ENCODE assay signal across 9 mouse cellular contexts in genomic region chr10:106468956-106469721, GRCm38 (mm10). TPM values are rescaled to one million over a fixed set of nuclear protein-coding genes. Genes with fewer than 3 reads are reported as not detected.
DNase-seq lines count a peak whose midpoint lies in the region; ATAC-seq lines count a peak whose summit lies in the region.
"Had no signal": no experiment of that assay in that cellular context is flagged by ENCODE, and none has a peak within 500 bp of the region (broad histone marks: within the 10 kb centered on the region; RNA-seq: fewer than 3 reads in every experiment).

No protein-coding gene starts in this region.

- DNase-seq in brain, embryonic 18.5 days (ENCODE audit: low read depth, low spot score) = peak; percentile 86
- peak; percentile 41 for DNase-seq in embryo, embryonic 10.5 days (ENCODE audit: low spot score)
- DNase-seq in heart, adult 9 months (ENCODE audit: low spot score in 2 of 2) = peak; percentile 18 to 29
- peak; percentile 6 to 7 for DNase-seq in kidney, adult 8-10 months
- DNase-seq in left cerebral cortex, postnatal 36 days (ENCODE audit: low spot score in 2 of 2) = peak; percentile 80 to 84
- no peak for DNase-seq in spleen, postnatal 36 days (ENCODE audit: low spot score in 2 of 2)

- peak overlapping the region; percentile 89 for H3K27ac ChIP-seq in neural tube, embryonic 13.5 days (replicated peaks)

- peaks cover 14% of the 10 kb centered on the region; the same call in 1 of the 2 replicates for H3K4me1 ChIP-seq in neural tube, embryonic 13.5 days (replicated peaks)

- H3K4me2 ChIP-seq in neural tube, embryonic 13.5 days = peak overlapping the region; percentile 87

- intact Hi-C loops in left cerebral cortex, postnatal 36 days (cut with DNase I) = loop anchor here (2.0 to 5.0 kb wide), 2 partner anchors 116 to 602 kb away; no protein-coding TSS in a partner anchor

- peak overlapping the region; percentile 74 for H3K9ac ChIP-seq in neural tube, embryonic 13.5 days

- WGBS in neural tube, embryonic 13.5 days = 2% methylated on average over 19 of the region's 19 CpGs

- H3K9me3 ChIP-seq in neural tube, embryonic 13.5 days = no peaks in the 10 kb centered on the region

- peak; percentile 93 for ATAC-seq in neural tube, embryonic 13.5 days (ENCODE audit: low read depth)
- no peak for ATAC-seq in megakaryocyte progenitor cell, adult 5-6 weeks (replicated peaks; ENCODE audit: poor library complexity)

- no peaks in the 10 kb centered on the region for H3K27me3 ChIP-seq in neural tube, embryonic 13.5 days

- peak overlapping the region; percentile 73 for H3K4me3 ChIP-seq in neural tube, embryonic 13.5 days
- H3K4me3 ChIP-seq: myocyte had no signal

- H3K36me3 ChIP-seq in neural tube, embryonic 13.5 days = no peaks in the 10 kb centered on the region

RNA-seq across cellular contexts. Expression of gene Ppfia2, which starts 1.0 kb away (rescaled TPM):
- total RNA-seq in left cerebral cortex, postnatal 36 days (2021) = 10 to 100 TPM; 69.6 to 81.3 TPM
- 17.5 and 18.6 TPM in 2 replicates for polyA plus RNA-seq in neural tube, embryonic 13.5 days (2015; fragmentation: Nextera tagmentation; extraction: Ambion mirVana)
- not detected in 2 replicates for total RNA-seq in megakaryocyte progenitor cell, adult 5-6 weeks (2015)
- total RNA-seq in megakaryocyte progenitor cell, adult 5-6 weeks (2017) = not detected in 2 replicates
- polyA plus RNA-seq: myocyte had no signal

Comparison
In these comparisons a context has a peak if more than half of its experiments do, and no peak if none do; other contexts are left out.
1. DNase-seq: peak in brain, embryonic 18.5 days (single experiment), embryo, embryonic 10.5 days (single experiment), heart, adult 9 months (2 of 2), kidney, adult 8-10 months (2 of 2) and left cerebral cortex, postnatal 36 days (2 of 2); none in spleen, postnatal 36 days (0 of 2).
2. RNA of gene Ppfia2, which starts 1.0 kb away (total RNA-seq): 69.6 to 81.3 TPM in left cerebral cortex, postnatal 36 days; not detected in megakaryocyte progenitor cell, adult 5-6 weeks; every median in the first group is over 10 times any median in the second.